Mouse (Mus musculus): ENCODE data around the gene Arid5b.

Arid5b gene

GRCm38 (mm10) chr10:68089435-68090196 lies 188.9 kb downstream of the Arid5b start:
- no peak for DNase-seq (ENCODE audit: low spot score in 2 of 2)

- no peak for DNase-seq (ENCODE audit: low spot score in 2 of 2)
Measured at GRCm38 (mm10) chr10:68087722-68088121, 190.8 kb downstream of the Arid5b start.

- no peak for DNase-seq (ENCODE audit: low spot score in 2 of 2)
Measured at GRCm38 (mm10) chr10:68086973-68087372, 191.6 kb downstream of the Arid5b start.

- DNase-seq (ENCODE audit: low spot score in 2 of 2), result no peak
Measured at GRCm38 (mm10) chr10:68085574-68085973, 193.0 kb downstream of the Arid5b start.

GRCm38 (mm10) chr10:68081712-68082111 lies 196.8 kb downstream of the Arid5b start:
- DNase-seq (ENCODE audit: low spot score in 2 of 2), result no peak

GRCm38 (mm10) chr10:68079910-68080670 lies 198.4 kb downstream of the Arid5b start:
- no peak for DNase-seq (ENCODE audit: low spot score in 2 of 2)

- no peak for DNase-seq (ENCODE audit: low spot score in 2 of 2)
Measured at GRCm38 (mm10) chr10:68078708-68079107, 199.8 kb downstream of the Arid5b start.

GRCm38 (mm10) chr10:68075181-68075580 lies 203.4 kb downstream of the Arid5b start:
- no peak for DNase-seq (ENCODE audit: low spot score in 2 of 2)

- DNase-seq (ENCODE audit: low spot score in 2 of 2), result no peak
Measured at GRCm38 (mm10) chr10:68074291-68074690, 204.2 kb downstream of the Arid5b start.

GRCm38 (mm10) chr10:68072626-68073025 lies 205.9 kb downstream of the Arid5b start:
- DNase-seq (ENCODE audit: low spot score in 2 of 2), result no peak

- DNase-seq (ENCODE audit: low spot score in 2 of 2), result no peak
Measured at GRCm38 (mm10) chr10:68071041-68071440, 207.5 kb downstream of the Arid5b start.

GRCm38 (mm10) chr10:68068426-68068825 lies 210.1 kb downstream of the Arid5b start:
- DNase-seq (ENCODE audit: low spot score in 2 of 2), result no peak

GRCm38 (mm10) chr10:68067961-68068360 lies 210.6 kb downstream of the Arid5b start:
- DNase-seq (ENCODE audit: low spot score in 2 of 2), result no peak

- no peak for DNase-seq (ENCODE audit: low spot score in 2 of 2)
Measured at GRCm38 (mm10) chr10:68066173-68066572, 212.4 kb downstream of the Arid5b start.

GRCm38 (mm10) chr10:68064571-68064970 lies 214.0 kb downstream of the Arid5b start:
- DNase-seq (ENCODE audit: low spot score in 2 of 2), result no peak

GRCm38 (mm10) chr10:68063806-68064545 lies 214.6 kb downstream of the Arid5b start:
- DNase-seq (ENCODE audit: low spot score in 2 of 2), result no peak

- DNase-seq (ENCODE audit: low spot score in 2 of 2), result no peak
Measured at GRCm38 (mm10) chr10:68061249-68061615, 217.3 kb downstream of the Arid5b start.

GRCm38 (mm10) chr10:68060590-68061248 lies 217.8 kb downstream of the Arid5b start:
- peak in 1 of 2 experiments; percentile 18 for DNase-seq (ENCODE audit: low spot score in 2 of 2)

GRCm38 (mm10) chr10:68058378-68058777 lies 220.2 kb downstream of the Arid5b start:
- DNase-seq (ENCODE audit: low spot score in 2 of 2), result no peak

GRCm38 (mm10) chr10:68057841-68058240 lies 220.7 kb downstream of the Arid5b start:
- no peak for DNase-seq (ENCODE audit: low spot score in 2 of 2)

GRCm38 (mm10) chr10:68054706-68055105 lies 223.8 kb downstream of the Arid5b start:
- no peak for DNase-seq (ENCODE audit: low spot score in 2 of 2)

GRCm38 (mm10) chr10:68054131-68054530 lies 224.4 kb downstream of the Arid5b start:
- DNase-seq (ENCODE audit: low spot score in 2 of 2), result no peak
